19 mouse cellular contexts compared by ENCODE assay signal in genomic region chr13:13487851-13488250, GRCm38 (mm10). TPM values are rescaled to one million over a fixed set of nuclear protein-coding genes. Genes with fewer than 3 reads are reported as not detected.
DNase-seq lines count a peak whose midpoint lies in the region; ATAC-seq and TF ChIP-seq lines count a peak whose summit lies in the region.
"Had no signal": no experiment of that assay in that cellular context is flagged by ENCODE, and none has a peak within 500 bp of the region (broad histone marks: within the 10 kb centered on the region; RNA-seq: fewer than 3 reads in every experiment).

No protein-coding gene starts in this region.

- TF ChIP-seq EP300 in heart, postnatal 0 days (IDR thresholded peaks at IDR 0.05; ENCODE audit: low read depth) = no peak

- peak; percentile 98 for DNase-seq in heart, adult 11 months
- DNase-seq in midbrain, embryonic 11.5 days (ENCODE audit: low spot score, missing footprints) = peak; percentile 21
- DNase-seq in heart, postnatal 0 days (ENCODE audit: low spot score) = no peak
- DNase-seq in left cerebral cortex, postnatal 10 days (ENCODE audit: extremely low spot score in 1 of 2, low spot score in 2 of 2) = no peak
- DNase-seq: B cell, adult 2 months; cerebellum, adult 2 months; kidney, adult 8-10 months; layer of hippocampus, postnatal 36 days; right cerebral cortex, postnatal 14 days; thymus, postnatal 14 days had no signal

- intact Hi-C loops in left cerebral cortex, postnatal 10 days (cut with DNase I) = no loop called here

- H3K9me3 ChIP-seq in heart, embryonic 12.5 days (replicated peaks) = no peaks in the 10 kb centered on the region
- H3K9me3 ChIP-seq in midbrain, embryonic 11.5 days (ENCODE audit: control insufficient read depth, low read length) = no peaks in the 10 kb centered on the region
- no peaks in the 10 kb centered on the region for H3K9me3 ChIP-seq in midbrain, embryonic 13.5 days
- no peaks in the 10 kb centered on the region for H3K9me3 ChIP-seq in heart, postnatal 0 days (replicated peaks; ENCODE audit: control insufficient read depth, low read length)
- no peaks in the 10 kb centered on the region for H3K9me3 ChIP-seq in intestine, embryonic 16.5 days (ENCODE audit: control insufficient read depth, low read length)
- H3K9me3 ChIP-seq: embryonic facial prominence, embryonic 15.5 days; limb, embryonic 12.5 days; liver, embryonic 15.5 days had no signal

- no peak overlapping the region for H3K4me3 ChIP-seq in heart, embryonic 12.5 days
- H3K4me3 ChIP-seq in midbrain, embryonic 11.5 days (ENCODE audit: low read depth, low read length) = no peak overlapping the region
- no peak overlapping the region for H3K4me3 ChIP-seq in midbrain, embryonic 13.5 days (replicated peaks)
- H3K4me3 ChIP-seq in heart, postnatal 0 days (ENCODE audit: low read depth, low read length) = no peak overlapping the region
- no peak overlapping the region for H3K4me3 ChIP-seq in intestine, embryonic 16.5 days (ENCODE audit: low read length)
- H3K4me3 ChIP-seq: embryonic facial prominence, embryonic 15.5 days; limb, embryonic 12.5 days; liver, embryonic 15.5 days had no signal

- WGBS in heart, embryonic 12.5 days = 88% methylated on average over 1 of the region's 1 CpGs
- 95% methylated on average over 1 of the region's 1 CpGs for WGBS in midbrain, embryonic 11.5 days
- WGBS in midbrain, embryonic 13.5 days = 72% methylated on average over 1 of the region's 1 CpGs
- WGBS in heart, postnatal 0 days = 81% methylated on average over 1 of the region's 1 CpGs
- WGBS in intestine, embryonic 16.5 days = 83% methylated on average over 1 of the region's 1 CpGs

- H3K4me1 ChIP-seq in heart, embryonic 12.5 days (replicated peaks) = 0 out of 2 replicates have a peak, but pooled peaks cover 5% of the 10 kb centered on the region
- H3K4me1 ChIP-seq in midbrain, embryonic 11.5 days (ENCODE audit: control insufficient read depth, insufficient read depth, low read length) = peaks cover 9% of the 10 kb centered on the region
- H3K4me1 ChIP-seq in midbrain, embryonic 13.5 days (replicated peaks) = 0 out of 2 replicates have a peak, but pooled peaks cover 3% of the 10 kb centered on the region
- no peaks in the 10 kb centered on the region for H3K4me1 ChIP-seq in heart, postnatal 0 days (ENCODE audit: control insufficient read depth, insufficient read depth)
- no peaks in the 10 kb centered on the region for H3K4me1 ChIP-seq in intestine, embryonic 16.5 days (ENCODE audit: control insufficient read depth, insufficient read depth, low read length)
- H3K4me1 ChIP-seq: liver, embryonic 15.5 days had no signal

- H3K9ac ChIP-seq in heart, embryonic 12.5 days = no peak overlapping the region
- no peak overlapping the region for H3K9ac ChIP-seq in midbrain, embryonic 11.5 days (ENCODE audit: low read length)
- H3K9ac ChIP-seq in midbrain, embryonic 13.5 days (replicated peaks) = no peak overlapping the region
- H3K9ac ChIP-seq in heart, postnatal 0 days (replicated peaks; ENCODE audit: low read depth, low read length) = no peak overlapping the region
- no peak overlapping the region for H3K9ac ChIP-seq in intestine, embryonic 16.5 days (ENCODE audit: low read depth, low read length)
- H3K9ac ChIP-seq: embryonic facial prominence, embryonic 15.5 days; limb, embryonic 12.5 days; liver, embryonic 15.5 days had no signal

- TF ChIP-seq CTCF in heart, postnatal 0 days (IDR thresholded peaks at IDR 0.05; ENCODE audit: low read depth) = no peak

- peaks cover 38% of the 10 kb centered on the region for H3K36me3 ChIP-seq in heart, embryonic 12.5 days
- H3K36me3 ChIP-seq in midbrain, embryonic 11.5 days (ENCODE audit: control insufficient read depth, insufficient read depth, low read length) = no peaks in the 10 kb centered on the region
- H3K36me3 ChIP-seq in midbrain, embryonic 13.5 days = no peaks in the 10 kb centered on the region
- peaks cover 35% of the 10 kb centered on the region for H3K36me3 ChIP-seq in heart, postnatal 0 days (replicated peaks; ENCODE audit: control insufficient read depth, insufficient read depth, low read length)
- no peaks in the 10 kb centered on the region; the same call in 1 of the 2 replicates for H3K36me3 ChIP-seq in intestine, embryonic 16.5 days (ENCODE audit: control insufficient read depth, insufficient read depth, low read length)
- H3K36me3 ChIP-seq: limb, embryonic 12.5 days; liver, embryonic 15.5 days had no signal

- no peak overlapping the region for H3K27ac ChIP-seq in heart, embryonic 12.5 days (ENCODE audit: poor library complexity, severe bottlenecking)
- no peak overlapping the region for H3K27ac ChIP-seq in midbrain, embryonic 11.5 days (ENCODE audit: low read depth, low read length)
- H3K27ac ChIP-seq in midbrain, embryonic 13.5 days = no peak overlapping the region
- H3K27ac ChIP-seq in heart, postnatal 0 days (ENCODE audit: low read depth) = no peak overlapping the region
- no peak overlapping the region for H3K27ac ChIP-seq in intestine, embryonic 16.5 days (ENCODE audit: low read length)
- H3K27ac ChIP-seq: embryonic facial prominence, embryonic 15.5 days; limb, embryonic 12.5 days; liver, embryonic 15.5 days had no signal

- ATAC-seq in heart, embryonic 12.5 days (ENCODE audit: insufficient number of reproducible peaks, low FRiP score) = no peak
- ATAC-seq in midbrain, embryonic 11.5 days (ENCODE audit: low FRiP score) = no peak
- ATAC-seq in midbrain, embryonic 13.5 days = no peak
- ATAC-seq in heart, postnatal 0 days (ENCODE audit: insufficient read depth, low read depth) = peak; percentile 36; the same call in 1 of the 2 replicates
- ATAC-seq in intestine, embryonic 16.5 days = no peak
- ATAC-seq: Patski had no signal

- no peaks in the 10 kb centered on the region for H3K27me3 ChIP-seq in heart, embryonic 12.5 days (replicated peaks)
- no peaks in the 10 kb centered on the region for H3K27me3 ChIP-seq in midbrain, embryonic 11.5 days (ENCODE audit: control insufficient read depth, insufficient read depth, low read length)
- H3K27me3 ChIP-seq in midbrain, embryonic 13.5 days = no peaks in the 10 kb centered on the region
- no peaks in the 10 kb centered on the region for H3K27me3 ChIP-seq in heart, postnatal 0 days (ENCODE audit: control insufficient read depth, insufficient read depth, low read length)
- no peaks in the 10 kb centered on the region for H3K27me3 ChIP-seq in intestine, embryonic 16.5 days (replicated peaks; ENCODE audit: control insufficient read depth, insufficient read depth, low read length)
- H3K27me3 ChIP-seq: embryonic facial prominence, embryonic 15.5 days; limb, embryonic 12.5 days; liver, embryonic 15.5 days; Patski had no signal

- H3K4me2 ChIP-seq in heart, embryonic 12.5 days = no peak overlapping the region
- no peak overlapping the region for H3K4me2 ChIP-seq in midbrain, embryonic 11.5 days
- no peak overlapping the region for H3K4me2 ChIP-seq in midbrain, embryonic 13.5 days (replicated peaks)
- H3K4me2 ChIP-seq in heart, postnatal 0 days (ENCODE audit: low read depth, low read length) = no peak overlapping the region
- H3K4me2 ChIP-seq in intestine, embryonic 16.5 days (ENCODE audit: low read depth, low read length) = no peak overlapping the region
- H3K4me2 ChIP-seq: embryonic facial prominence, embryonic 15.5 days; limb, embryonic 12.5 days; liver, embryonic 15.5 days had no signal

RNA-seq across cellular contexts. Expression of gene Nid1, which starts 50.5 kb away (rescaled TPM):
- polyA plus RNA-seq in heart, embryonic 12.5 days (2016; fragmentation: Nextera tagmentation; extraction: Ambion mirVana) = 91.7 and 102 TPM in 2 replicates
- polyA plus RNA-seq in midbrain, embryonic 11.5 days (2014; fragmentation: Nextera tagmentation; extraction: Ambion mirVana) = 42.7 and 44.2 TPM in 2 replicates
- 27.9 and 29.9 TPM in 2 replicates for polyA plus RNA-seq in midbrain, embryonic 13.5 days (2015; fragmentation: Nextera tagmentation; extraction: Ambion mirVana)
- total RNA-seq in heart, postnatal 0 days (2014; rRNA removed; ENCODE audit: low replicate concordance) = 127 and 161 TPM in 2 replicates
- 49.0 and 50.2 TPM in 2 replicates for polyA plus RNA-seq in heart, postnatal 0 days (2015; fragmentation: Nextera tagmentation; extraction: Ambion mirVana)
- 10 to 100 TPM; 26.0 to 27.1 TPM for total RNA-seq in left cerebral cortex, postnatal 10 days (2021)
- 58.7 and 69.7 TPM in 2 replicates for polyA plus RNA-seq in intestine, embryonic 16.5 days (2015; fragmentation: Nextera tagmentation; extraction: Ambion mirVana)
- total RNA-seq: common myeloid progenitor, adult 5-6 weeks; megakaryocyte, adult 5-6 weeks had no signal

Comparison
In these comparisons a context has a peak if more than half of its experiments do, and no peak if none do; other contexts are left out.
1. DNase-seq: peak in heart, adult 11 months (single experiment) and midbrain, embryonic 11.5 days (single experiment); none in heart, postnatal 0 days (single experiment) and left cerebral cortex, postnatal 10 days (0 of 2).